Mouse (Mus musculus) T-helper 17 cell (primary cell): ENCODE results near the gene Cd82.

Source experiments
- in situ Hi-C, 2 experiments: fragments of 300-600 bp; cut with MboI, MseI; formaldehyde crosslinking; loops; 1 replicate in 1 of 2; 2 replicates in 1 of 2; pipeline ENCODE4 v1.15.1; 2025; ENCODE audit warnings: high pct_unique_total_duplicates in 2 of 2

Gene Cd82

GRCm38 (mm10) chr2:93447500-93448249, 15.3 kb downstream of the Cd82 start:
- in situ Hi-C loops, result loop anchor here (25.0 kb wide), 2 partner anchors 1385 to 1485 kb away; no protein-coding TSS in a partner anchor

DNA sequence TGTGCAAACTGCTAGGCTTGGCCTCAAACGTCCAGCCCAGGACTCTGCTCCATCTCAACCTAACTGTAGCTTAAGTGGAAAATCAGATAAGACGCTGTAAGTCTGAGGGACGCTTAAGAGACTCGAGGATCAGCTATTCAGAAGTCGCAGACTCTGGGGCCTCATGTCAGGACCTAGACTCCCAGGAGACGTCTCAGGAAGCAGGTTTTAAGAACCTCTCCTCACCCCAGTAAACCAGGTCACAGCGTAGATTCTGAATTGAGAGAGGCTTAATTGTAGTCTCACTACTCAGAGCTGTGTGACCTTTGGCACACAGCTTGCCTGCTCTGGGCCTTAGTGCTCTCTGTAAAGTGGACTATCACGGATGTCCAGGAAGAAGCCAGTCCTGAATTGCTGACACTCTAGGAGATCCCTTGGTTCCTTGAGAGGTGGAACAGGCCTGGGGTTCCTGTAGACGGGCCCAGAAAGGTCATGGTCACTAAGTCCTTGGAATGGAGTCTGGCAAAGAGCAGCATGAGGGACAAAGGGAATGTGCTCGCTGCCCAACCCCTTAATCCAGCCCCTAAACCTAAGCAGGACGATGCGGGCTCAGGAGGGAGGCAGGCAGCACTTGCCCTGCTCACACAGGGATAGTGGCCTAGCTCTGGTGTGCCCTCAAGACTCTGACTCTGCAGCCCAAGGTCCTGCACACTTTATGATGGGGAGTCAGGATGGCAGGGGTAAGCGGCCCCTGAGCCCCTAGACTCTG, 16.2 kb downstream of the Cd82 start:
- in situ Hi-C loops, result loop anchor here (25.0 kb wide), 2 partner anchors 1384 to 1484 kb away; no protein-coding TSS in a partner anchor

DNA sequence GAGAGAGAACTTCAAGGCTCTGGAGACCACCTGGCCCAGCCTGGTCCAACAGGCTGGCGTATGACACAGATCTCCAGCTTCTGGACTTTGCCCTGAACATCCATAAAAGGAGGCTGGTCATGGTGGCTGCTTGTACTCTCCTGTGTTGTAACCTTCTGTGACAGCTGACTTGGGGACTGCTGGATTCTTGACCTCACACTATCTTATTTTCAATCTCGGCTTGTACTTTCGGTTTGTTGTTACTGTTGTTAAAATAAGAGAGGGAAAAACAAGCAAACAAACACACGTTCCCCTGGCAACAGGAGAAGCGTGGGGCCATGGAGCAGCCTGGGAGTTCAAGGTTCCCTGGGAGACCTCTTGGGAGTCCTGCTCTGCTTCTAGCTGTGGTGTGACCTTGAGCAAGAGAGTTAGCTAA, 17.7 kb downstream of the Cd82 start:
- in situ Hi-C loops, result loop anchor here (25.0 kb wide), 2 partner anchors 1383 to 1483 kb away; no protein-coding TSS in a partner anchor

- in situ Hi-C loops, result loop anchor here (25.0 kb wide), 2 partner anchors 1382 to 1482 kb away; no protein-coding TSS in a partner anchor
Measured at GRCm38 (mm10) chr2:93444280-93444679, 18.7 kb downstream of the Cd82 start.

GRCm38 (mm10) chr2:93443106-93443505, 19.8 kb downstream of the Cd82 start:
- in situ Hi-C loops, result loop anchor here (25.0 kb wide), 2 partner anchors 1381 to 1481 kb away; no protein-coding TSS in a partner anchor

DNA sequence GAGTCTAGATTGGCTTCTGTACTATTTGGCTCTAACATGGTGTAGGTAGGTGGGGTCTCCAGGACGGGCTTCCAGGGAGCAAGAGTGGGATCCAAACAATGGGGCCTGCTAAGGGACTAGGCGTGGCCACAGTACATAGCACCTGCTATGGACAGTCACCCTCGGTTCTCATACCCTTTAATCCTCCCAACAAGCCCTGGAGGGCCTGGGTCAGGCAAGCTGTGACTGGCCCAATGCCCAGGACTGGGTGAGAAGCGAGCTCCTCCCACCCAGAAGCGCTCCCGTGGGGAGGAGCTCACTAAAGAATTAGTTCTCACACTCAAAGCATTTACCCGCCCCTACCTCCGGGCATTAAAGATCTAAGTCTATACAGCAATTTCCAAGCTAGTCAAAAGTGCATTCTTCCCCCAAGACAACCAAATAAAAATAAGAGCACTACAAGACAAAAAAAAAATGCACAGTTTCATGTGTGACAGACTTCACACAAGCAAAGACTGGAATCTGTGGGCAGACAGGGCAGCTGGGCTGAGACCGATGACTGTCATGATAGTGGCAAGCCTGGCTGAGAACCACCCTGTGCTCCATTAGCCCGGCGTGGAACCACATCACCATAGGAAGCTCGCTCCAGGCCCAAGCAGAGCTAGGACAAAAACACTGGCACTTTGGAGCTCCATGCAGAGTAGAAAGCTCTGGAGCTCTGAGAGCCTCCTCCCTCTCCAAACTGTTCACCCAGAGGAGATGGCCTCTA, 23.0 kb downstream of the Cd82 start:
- in situ Hi-C loops, result loop anchor here (25.0 kb wide), 2 partner anchors 1378 to 1478 kb away; no protein-coding TSS in a partner anchor

GRCm38 (mm10) chr2:93439352-93439771, 23.6 kb downstream of the Cd82 start:
- in situ Hi-C loops, result loop anchor here (25.0 kb wide), 2 partner anchors 1377 to 1477 kb away; no protein-coding TSS in a partner anchor

- in situ Hi-C loops, result loop anchor here (25.0 kb wide), 2 partner anchors 1376 to 1476 kb away; no protein-coding TSS in a partner anchor
Measured at GRCm38 (mm10) chr2:93438335-93438734, 24.6 kb downstream of the Cd82 start.

GRCm38 (mm10) chr2:93435577-93435976, 27.4 kb downstream of the Cd82 start:
- in situ Hi-C loops, result loop anchor here (25.0 kb wide), 2 partner anchors 1373 to 1473 kb away; no protein-coding TSS in a partner anchor

GRCm38 (mm10) chr2:93434896-93435295, 28.0 kb downstream of the Cd82 start:
- in situ Hi-C loops, result loop anchor here (25.0 kb wide), 2 partner anchors 1373 to 1473 kb away; no protein-coding TSS in a partner anchor

GRCm38 (mm10) chr2:93433543-93433942, 29.4 kb downstream of the Cd82 start:
- in situ Hi-C loops, result loop anchor here (25.0 kb wide), 2 partner anchors 1371 to 1471 kb away; no protein-coding TSS in a partner anchor

DNA sequence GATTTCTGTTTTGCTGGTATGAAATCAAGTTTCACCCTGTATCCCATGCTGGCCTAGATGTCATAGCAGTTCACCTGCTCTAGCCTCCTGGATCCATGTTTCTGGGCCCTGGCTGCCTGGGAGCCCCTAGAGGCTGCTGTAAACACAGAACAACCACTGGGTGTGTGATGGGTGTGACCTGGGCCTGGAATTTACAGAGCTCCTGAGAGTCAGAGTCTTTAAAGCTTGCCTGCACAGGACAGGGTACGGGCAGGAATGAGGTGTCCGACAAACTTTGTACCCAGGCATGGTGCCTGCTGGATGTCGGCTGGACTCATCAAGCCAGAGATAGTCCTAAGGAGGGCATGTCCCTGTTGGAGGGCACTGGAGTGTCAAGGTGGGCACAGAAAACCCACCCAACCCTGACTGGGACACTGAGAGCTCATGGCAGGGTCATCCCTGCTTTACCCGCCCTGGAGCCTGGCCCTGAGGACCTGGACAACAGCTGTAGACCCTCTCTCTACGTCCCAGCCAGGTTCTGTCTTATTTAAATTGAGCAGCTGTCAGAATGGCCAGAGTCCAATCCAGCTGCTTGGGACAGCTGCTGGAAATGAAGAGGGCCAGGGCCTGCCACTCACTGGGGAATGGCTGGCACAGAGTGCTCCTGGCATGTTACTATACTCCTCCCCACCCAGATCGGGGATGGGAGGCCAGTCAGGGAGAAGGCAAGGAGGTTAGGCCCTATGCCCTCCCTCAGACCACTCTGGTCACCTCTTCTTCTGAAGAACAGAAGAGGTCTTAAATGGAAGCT, 30.1 kb downstream of the Cd82 start:
- in situ Hi-C loops, result loop anchor here (25.0 kb wide), 2 partner anchors 1370 to 1470 kb away; no protein-coding TSS in a partner anchor

DNA sequence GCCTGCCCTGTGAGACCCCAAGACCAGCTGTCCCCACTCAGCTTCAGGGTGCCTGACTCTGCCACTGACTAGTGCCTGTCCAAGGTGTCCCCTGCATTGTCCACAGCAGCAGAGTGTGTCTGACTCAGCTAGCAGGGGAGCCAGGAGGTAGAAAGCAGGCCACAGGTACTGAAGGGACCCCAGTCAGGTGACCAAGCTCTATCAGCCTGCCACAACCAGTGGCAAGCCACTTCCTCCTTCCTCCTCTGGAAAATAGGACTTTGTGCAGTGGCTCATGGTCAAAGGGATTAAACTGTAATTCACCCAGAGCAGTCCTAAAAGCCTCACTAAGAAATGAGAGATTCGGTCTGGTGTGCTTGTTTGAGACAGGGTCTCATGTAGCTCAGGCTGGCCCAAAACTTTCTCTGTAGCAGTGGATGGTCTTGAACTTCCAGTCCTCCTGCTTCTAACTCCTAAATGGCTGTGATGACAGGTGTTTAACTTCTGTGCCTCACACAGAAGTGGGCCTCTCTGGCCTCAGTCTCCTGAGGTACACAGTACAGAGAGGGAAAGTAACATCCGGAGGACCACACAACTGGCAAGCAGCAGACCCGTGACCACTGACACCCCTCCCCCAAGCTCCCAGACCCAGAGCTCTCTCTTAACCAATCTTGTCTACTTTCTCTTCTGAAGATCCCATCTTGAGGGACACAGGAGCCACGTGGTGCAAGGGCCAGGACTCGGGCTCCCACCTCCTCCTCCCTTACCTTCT, 31.2 kb downstream of the Cd82 start:
- in situ Hi-C loops, result loop anchor here (25.0 kb wide), 2 partner anchors 1369 to 1469 kb away; no protein-coding TSS in a partner anchor

DNA sequence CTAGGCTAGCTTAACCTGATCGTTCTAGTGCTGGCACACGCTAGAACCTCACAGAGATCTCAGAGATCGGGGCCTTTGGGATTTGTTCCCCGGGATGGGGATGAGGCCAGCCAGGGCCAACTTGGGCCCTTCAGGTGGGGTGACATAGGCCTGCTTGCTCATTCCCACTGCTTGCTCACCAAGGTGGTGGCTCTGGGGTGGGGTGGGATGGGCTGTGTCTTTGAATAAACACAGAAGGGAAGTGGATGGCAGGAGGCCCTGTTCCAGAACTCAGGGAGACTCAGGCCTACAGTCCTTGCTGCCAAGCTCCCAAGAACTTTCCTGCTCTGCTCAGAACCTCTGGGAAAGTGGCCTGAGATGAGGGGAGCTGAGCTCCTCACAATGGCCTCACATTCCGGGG, 31.9 kb downstream of the Cd82 start:
- in situ Hi-C loops, result loop anchor here (25.0 kb wide), 2 partner anchors 1369 to 1469 kb away; no protein-coding TSS in a partner anchor

DNA sequence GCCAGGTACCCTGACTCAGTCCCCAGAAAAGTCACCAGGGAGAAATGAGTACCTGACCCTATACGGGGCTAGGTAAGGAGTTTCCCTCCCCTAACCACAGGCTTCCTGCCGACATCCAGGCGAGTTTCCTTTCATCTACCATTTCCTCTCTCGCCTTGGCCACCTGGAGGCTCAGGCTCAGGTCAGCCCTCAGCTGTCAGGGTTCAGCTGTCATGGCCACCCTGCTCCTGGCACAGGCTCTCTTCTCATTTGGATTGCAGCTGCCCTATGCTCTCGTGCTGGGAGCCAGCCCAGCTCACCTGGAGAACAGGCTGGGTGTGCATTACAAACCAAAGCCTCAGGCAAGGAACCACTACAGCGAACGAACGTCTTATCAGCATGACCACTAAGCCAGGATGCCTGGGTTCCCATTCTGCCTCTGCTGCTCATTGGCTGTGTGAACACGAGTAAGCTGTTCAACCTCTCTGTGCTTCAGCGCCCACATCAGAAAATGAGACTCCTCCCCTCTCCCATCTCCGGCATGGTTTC, 34.9 kb downstream of the Cd82 start:
- in situ Hi-C loops, result loop anchor here (25.0 kb wide), 2 partner anchors 1366 to 1466 kb away; no protein-coding TSS in a partner anchor

- in situ Hi-C loops, result loop anchor here (25.0 kb wide), 2 partner anchors 1365 to 1465 kb away; no protein-coding TSS in a partner anchor
Measured at GRCm38 (mm10) chr2:93427000-93427715, 35.8 kb downstream of the Cd82 start.

DNA sequence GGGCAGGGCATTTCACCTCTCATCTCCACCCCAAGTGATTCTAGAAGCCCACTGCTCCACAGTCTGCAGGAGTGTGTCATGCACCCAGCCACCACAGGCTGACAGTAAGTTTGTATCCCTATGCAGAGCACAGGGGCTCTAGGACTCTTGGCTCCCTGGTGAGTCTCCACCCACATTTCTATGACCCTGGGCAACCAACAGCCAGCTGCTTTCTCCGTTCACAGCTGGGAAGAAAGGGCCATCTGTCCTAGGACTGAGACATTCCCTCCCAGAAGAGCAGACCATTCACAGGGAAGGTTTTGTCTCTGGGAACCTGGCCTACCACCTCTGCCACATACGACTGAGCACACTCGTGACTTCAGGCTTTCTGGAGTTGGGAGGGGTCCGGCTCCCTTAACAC, 37.1 kb downstream of the Cd82 start:
- in situ Hi-C loops, result loop anchor here (25.0 kb wide), 2 partner anchors 1364 to 1464 kb away; no protein-coding TSS in a partner anchor
